Mouse (Mus musculus) heart, embryonic 12.5 days (tissue): ENCODE data around the gene Ccr9. TPM values are rescaled to one million over a fixed set of nuclear protein-coding genes. Genes with fewer than 3 reads are reported as not detected.

Experiments
- ATAC-seq: fragments of 200-750 bp; cut with Nextera tagmentation; 2 replicates; pipeline ENCODE4 v1.8.0; 2017; ENCODE audit warnings: moderate TSS enrichment, moderate library complexity; ENCODE audit not compliant: insufficient number of reproducible peaks, low FRiP score
- H3K27ac ChIP-seq: fragments of 300-500 bp; sonication (generic); 2 replicates; pipeline ENCODE4 v1.5.1; 2016; ENCODE audit warnings: mild to moderate bottlenecking, moderate library complexity; ENCODE audit not compliant: poor library complexity, severe bottlenecking
- H3K27me3 ChIP-seq: fragments of 300-500 bp; sonication (generic); replicated peaks from 2 replicates; pipeline ENCODE4 v1.6.1; 2016; ENCODE audit warnings: mild to moderate bottlenecking, moderate library complexity
- H3K36me3 ChIP-seq: fragments of 300-500 bp; sonication (generic); 2 replicates; pipeline ENCODE4 v1.6.1; 2016; ENCODE audit warnings: mild to moderate bottlenecking, moderate library complexity
- H3K4me1 ChIP-seq: fragments of 300-500 bp; sonication (generic); replicated peaks from 2 replicates; pipeline ENCODE4 v1.6.1; 2016; ENCODE audit warnings: mild to moderate bottlenecking
- H3K4me2 ChIP-seq: fragments of 300-500 bp; sonication (generic); 2 replicates; pipeline ENCODE4 v1.6.1; 2016; ENCODE audit warnings: mild to moderate bottlenecking, moderate library complexity
- H3K4me3 ChIP-seq: fragments of 300-500 bp; sonication (generic); 2 replicates; pipeline ENCODE4 v1.5.1; 2016; ENCODE audit warnings: mild to moderate bottlenecking
- H3K9ac ChIP-seq: fragments of 300-500 bp; sonication (generic); 2 replicates; pipeline ENCODE4 v1.6.1; 2016; ENCODE audit warnings: mild to moderate bottlenecking, moderate library complexity
- H3K9me3 ChIP-seq: fragments of 300-500 bp; sonication (generic); replicated peaks from 2 replicates; pipeline ENCODE4 v1.6.1; 2016; ENCODE audit warnings: mild to moderate bottlenecking, moderate library complexity
- WGBS: fragments of 180-500 bp; shearing (Covaris S2); methylation state at CpG from one replicate; pipeline ENCODE4 v1.1.7; 2016; 5-methylcytosine and 5-hydroxymethylcytosine counted together
- polyA plus RNA-seq: library from polyadenylated mRNA; unstranded; fragments of >200 nt; fragmentation: Nextera tagmentation; extraction: Ambion mirVana; gene quantifications from 2 replicates; pipeline ENCODE4 v1.2.1, GENCODE M21; 2016

Ccr9 gene
- polyA plus RNA-seq, 1 experiment from 2014 or later: 0.11 TPM

GRCm38 (mm10) chr9:123802896-123803295 is 124.7 kb downstream of the Ccr9 start:
- Histone ChIP-seq H3K4me1 (no peaks in the 10 kb centered on the region), H3K9ac (no peak overlapping the region), H3K27me3 (no peaks in the 10 kb centered on the region), H3K27ac (no peak overlapping the region), H3K4me3 (no peak overlapping the region), H3K4me2 (no peak overlapping the region), H3K36me3 (peaks cover 45% of the 10 kb centered on the region), H3K9me3 (no peaks in the 10 kb centered on the region)
- ATAC-seq: no peak

GRCm38 (mm10) chr9:123805241-123805640 is 127.0 kb downstream of the Ccr9 start:
- no peak overlapping the region for H3K9ac ChIP-seq
- H3K9me3 ChIP-seq: no peaks in the 10 kb centered on the region
- no peak for ATAC-seq
- no peak overlapping the region for H3K27ac ChIP-seq
- no peaks in the 10 kb centered on the region for H3K27me3 ChIP-seq
- no peak overlapping the region for H3K4me3 ChIP-seq
- H3K36me3 ChIP-seq: peaks cover 47% of the 10 kb centered on the region
- WGBS: 87% methylated on average over 2 of the region's 2 CpGs
- H3K4me2 ChIP-seq: no peak overlapping the region
- H3K4me1 ChIP-seq: peaks cover 10% of the 10 kb centered on the region

GRCm38 (mm10) chr9:123806267-123806666 is 128.0 kb downstream of the Ccr9 start, which contains the start of gene Cxcr6:
Gene Cxcr6 (plus strand): TSS chr9:123806475.
- ATAC-seq: no peak
- no peak within 1 kb of the TSS for H3K4me2 ChIP-seq
- H3K27ac ChIP-seq: no peak within 1 kb of the TSS
- WGBS: 83% methylated on average over 5 of the region's 5 CpGs
- H3K36me3 ChIP-seq: peaks cover 48% of the 10 kb centered on the region
- H3K4me3 ChIP-seq: no peak within 1 kb of the TSS
- H3K4me1 ChIP-seq: peaks cover 10% of the 10 kb centered on the region
- H3K27me3 ChIP-seq: no peaks in the 10 kb centered on the region
- no peak within 1 kb of the TSS for H3K9ac ChIP-seq
- no peaks in the 10 kb centered on the region for H3K9me3 ChIP-seq

- H3K4me3 ChIP-seq: no peak overlapping the region
- peaks cover 54% of the 10 kb centered on the region for H3K36me3 ChIP-seq
- H3K9ac ChIP-seq: no peak overlapping the region
- ATAC-seq: no peak
- H3K9me3 ChIP-seq: no peaks in the 10 kb centered on the region
- peaks cover 10% of the 10 kb centered on the region for H3K4me1 ChIP-seq
- H3K27me3 ChIP-seq: no peaks in the 10 kb centered on the region
- no peak overlapping the region for H3K4me2 ChIP-seq
- no peak overlapping the region for H3K27ac ChIP-seq
- 45% methylated on average over 7 of the region's 7 CpGs for WGBS
Measured at GRCm38 (mm10) chr9:123808583-123808982, 130.3 kb downstream of the Ccr9 start.

- Histone ChIP-seq H3K9me3 (no peaks in the 10 kb centered on the region), H3K4me2 (no peak overlapping the region), H3K36me3 (peaks cover 67% of the 10 kb centered on the region), H3K27ac (no peak overlapping the region), H3K4me1 (peaks cover 19% of the 10 kb centered on the region), H3K27me3 (no peaks in the 10 kb centered on the region), H3K9ac (no peak overlapping the region), H3K4me3 (no peak overlapping the region)
- no peak for ATAC-seq
- WGBS: 85% methylated on average over 3 of the region's 3 CpGs
Measured at GRCm38 (mm10) chr9:123811831-123812230, 133.6 kb downstream of the Ccr9 start.

GRCm38 (mm10) chr9:123814326-123814725 is 136.1 kb downstream of the Ccr9 start:
- no peak for ATAC-seq
- Histone ChIP-seq H3K27ac (no peak overlapping the region), H3K4me1 (peaks cover 9% of the 10 kb centered on the region), H3K27me3 (no peaks in the 10 kb centered on the region), H3K4me3 (no peak overlapping the region), H3K9me3 (no peaks in the 10 kb centered on the region), H3K4me2 (no peak overlapping the region), H3K36me3 (peaks cover 77% of the 10 kb centered on the region), H3K9ac (no peak overlapping the region)
- WGBS: 59% methylated on average over 2 of the region's 2 CpGs

- Histone ChIP-seq H3K4me1 (peaks cover 9% of the 10 kb centered on the region), H3K9me3 (no peaks in the 10 kb centered on the region), H3K27me3 (no peaks in the 10 kb centered on the region), H3K4me2 (no peak overlapping the region), H3K27ac (no peak overlapping the region), H3K36me3 (peaks cover 81% of the 10 kb centered on the region), H3K4me3 (no peak overlapping the region), H3K9ac (no peak overlapping the region)
- 48% methylated on average over 4 of the region's 4 CpGs for WGBS
- no peak for ATAC-seq
Measured at GRCm38 (mm10) chr9:123814821-123815220, 136.6 kb downstream of the Ccr9 start.

GRCm38 (mm10) chr9:123815444-123815843 is 137.2 kb downstream of the Ccr9 start:
- Histone ChIP-seq H3K9ac (no peak overlapping the region), H3K27ac (no peak overlapping the region), H3K4me3 (no peak overlapping the region), H3K27me3 (no peaks in the 10 kb centered on the region), H3K36me3 (peaks cover 78% of the 10 kb centered on the region), H3K4me1 (peaks cover 9% of the 10 kb centered on the region), H3K9me3 (no peaks in the 10 kb centered on the region), H3K4me2 (no peak overlapping the region)
- no peak for ATAC-seq
- WGBS: 78% methylated on average over 3 of the region's 3 CpGs

GRCm38 (mm10) chr9:123815996-123816395 is 137.8 kb downstream of the Ccr9 start:
- Histone ChIP-seq H3K4me2 (no peak overlapping the region), H3K27ac (no peak overlapping the region), H3K36me3 (peaks cover 78% of the 10 kb centered on the region), H3K9me3 (no peaks in the 10 kb centered on the region), H3K4me3 (no peak overlapping the region), H3K27me3 (no peaks in the 10 kb centered on the region), H3K9ac (no peak overlapping the region), H3K4me1 (peaks cover 9% of the 10 kb centered on the region)
- ATAC-seq: no peak
- WGBS: 81% methylated on average over 1 of the region's 1 CpGs

- peaks cover 83% of the 10 kb centered on the region for H3K36me3 ChIP-seq
- WGBS: 86% methylated on average over 2 of the region's 2 CpGs
- no peaks in the 10 kb centered on the region for H3K9me3 ChIP-seq
- no peak overlapping the region for H3K4me2 ChIP-seq
- H3K9ac ChIP-seq: no peak overlapping the region
- peaks cover 9% of the 10 kb centered on the region for H3K4me1 ChIP-seq
- H3K27ac ChIP-seq: no peak overlapping the region
- H3K27me3 ChIP-seq: no peaks in the 10 kb centered on the region
- no peak overlapping the region for H3K4me3 ChIP-seq
- ATAC-seq: no peak
Measured at GRCm38 (mm10) chr9:123818601-123819000, 140.4 kb downstream of the Ccr9 start.

- no peak overlapping the region for H3K4me3 ChIP-seq
- H3K4me1 ChIP-seq: no peaks in the 10 kb centered on the region
- H3K36me3 ChIP-seq: peaks cover 93% of the 10 kb centered on the region
- 88% methylated on average over 3 of the region's 3 CpGs for WGBS
- H3K27me3 ChIP-seq: no peaks in the 10 kb centered on the region
- no peak overlapping the region for H3K9ac ChIP-seq
- no peak overlapping the region for H3K27ac ChIP-seq
- ATAC-seq: no peak
- H3K9me3 ChIP-seq: no peaks in the 10 kb centered on the region
- no peak overlapping the region for H3K4me2 ChIP-seq
Measured at GRCm38 (mm10) chr9:123826631-123827030, 148.4 kb downstream of the Ccr9 start.

- Histone ChIP-seq H3K4me2 (no peak overlapping the region), H3K36me3 (peaks cover 85% of the 10 kb centered on the region), H3K27ac (no peak overlapping the region), H3K4me3 (no peak overlapping the region), H3K4me1 (no peaks in the 10 kb centered on the region), H3K9ac (no peak overlapping the region), H3K27me3 (no peaks in the 10 kb centered on the region), H3K9me3 (no peaks in the 10 kb centered on the region)
- WGBS: 86% methylated on average over 4 of the region's 4 CpGs
- no peak for ATAC-seq
Measured at GRCm38 (mm10) chr9:123828916-123829315, 150.7 kb downstream of the Ccr9 start.
